Mouse (Mus musculus): Measurements from ENCODE around the gene Samhd1.

DNA sequence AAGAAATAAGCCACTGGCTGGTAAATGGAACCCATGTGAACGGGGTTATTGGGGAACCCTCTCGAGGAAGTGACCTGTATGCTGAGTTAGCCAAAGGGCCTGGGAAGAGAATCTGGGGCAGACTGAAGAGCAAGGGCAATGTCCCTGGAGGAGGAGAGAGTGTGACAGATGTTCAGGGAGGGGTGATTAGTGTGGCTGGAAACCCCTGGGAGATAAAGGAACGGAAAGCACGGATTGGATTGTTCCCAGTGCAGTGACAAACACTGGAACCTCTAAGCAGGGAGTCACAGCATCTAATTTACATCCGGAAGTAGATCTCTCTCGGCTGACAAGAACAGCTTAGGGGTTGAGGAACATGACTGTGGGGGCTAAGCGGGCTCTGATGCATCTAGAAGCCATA is 53.1 kb downstream of the Samhd1 start:
- TF ChIP-seq POLR2A (IDR thresholded peaks at IDR 0.05; ENCODE audit: borderline replicate concordance, extremely low read depth, low read depth, low read length), result no peak
- no peak for TF ChIP-seq CTCF (IDR thresholded peaks at IDR 0.05; ENCODE audit: insufficient read depth, low read length)
